Mouse (Mus musculus) kidney, postnatal 4 days (tissue): ENCODE data around the gene Cpb1.
A peak's percentile ranks its signal among the peaks of the same experiment; 100 is the strongest.

ENCODE experiments used
- DNase-seq, 2 experiments: peaks; one replicate each; pipeline ENCODE4 v3.0.0; 2021; ENCODE audit warnings: mixed read lengths in 2 of 2

The Cpb1 gene

DNA sequence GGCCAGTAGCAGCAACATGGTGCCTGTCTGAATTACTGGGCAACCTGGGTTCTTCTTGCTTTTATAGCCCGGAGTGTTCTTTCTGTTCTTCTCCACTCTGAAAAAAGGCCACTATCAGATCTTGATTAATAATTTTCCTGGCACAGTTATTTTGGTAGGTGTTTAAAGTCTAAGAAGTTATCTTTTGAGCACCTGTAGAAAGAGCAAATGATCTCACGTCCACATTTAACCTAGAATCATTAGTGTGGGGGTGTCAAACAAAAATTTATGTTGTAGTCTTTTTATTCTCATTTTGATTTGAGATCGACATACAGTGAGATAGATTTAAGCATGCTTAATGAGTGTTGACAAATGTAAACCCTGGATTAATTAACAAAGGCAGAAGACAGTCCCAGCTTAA, at the start of gene Cpb1:
Cpb1 (minus strand) TSS at position 101 of the 400 bp plus-strand sequence.
- no peak for DNase-seq

DNA sequence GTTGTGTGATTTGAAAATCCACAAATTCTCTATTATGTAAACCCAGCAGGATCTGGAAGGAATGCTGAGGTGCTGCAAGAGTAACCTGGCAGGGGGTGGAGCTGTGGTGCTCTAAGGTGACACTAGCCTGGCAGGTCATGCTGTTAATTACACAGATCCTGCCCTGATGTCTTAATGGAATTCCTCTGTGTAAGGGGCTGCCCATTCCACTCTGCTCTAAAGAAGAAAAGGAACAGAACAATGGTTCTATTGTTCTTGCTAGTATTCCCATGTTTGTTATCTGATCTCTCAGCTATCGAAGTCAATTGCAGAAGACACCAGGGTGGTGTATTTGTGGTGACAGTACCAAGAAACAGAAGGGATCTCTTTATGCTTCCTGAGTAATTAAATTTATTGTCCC, 41.7 kb upstream of the Cpb1 start:
- no peak for DNase-seq

DNA sequence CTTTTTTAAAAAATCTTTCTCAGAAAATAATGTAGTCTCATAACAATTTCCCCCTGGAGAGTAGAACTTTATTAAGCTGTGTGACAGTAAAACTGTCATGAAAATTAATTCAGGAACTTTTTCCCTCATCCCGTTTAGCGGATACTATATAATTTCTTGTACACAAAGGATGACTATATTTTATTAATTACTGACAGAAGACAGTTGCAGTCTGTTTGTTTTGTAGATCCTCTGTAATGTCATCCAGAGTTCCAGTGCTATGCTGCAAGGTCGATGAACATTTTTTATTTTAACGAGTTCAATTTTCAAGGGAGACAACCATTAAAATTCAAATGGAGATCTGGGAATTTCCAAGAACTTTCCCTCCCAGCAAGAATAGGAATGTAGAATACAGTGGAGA, 33.6 kb upstream of the Cpb1 start:
- no peak for DNase-seq

DNA sequence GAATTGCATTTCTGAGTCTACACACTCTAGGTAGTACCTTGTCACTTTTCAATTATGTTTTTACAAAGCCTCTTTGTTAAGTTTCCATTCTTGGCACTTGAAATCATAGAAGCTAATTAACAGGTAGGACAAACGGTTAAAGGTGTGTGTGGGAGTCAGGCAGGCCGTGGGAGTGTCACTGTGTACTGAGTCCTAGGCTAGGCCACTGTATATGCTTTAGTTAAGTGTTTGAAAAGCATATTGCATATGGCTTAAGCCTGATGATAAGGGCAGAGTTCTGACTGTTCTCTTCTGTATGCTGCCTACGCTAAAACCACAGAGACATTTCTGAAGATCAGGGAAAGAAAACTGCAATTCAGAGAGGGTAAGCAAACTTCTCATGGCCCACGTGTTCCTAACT, 31.7 kb upstream of the Cpb1 start:
- no peak for DNase-seq

DNA sequence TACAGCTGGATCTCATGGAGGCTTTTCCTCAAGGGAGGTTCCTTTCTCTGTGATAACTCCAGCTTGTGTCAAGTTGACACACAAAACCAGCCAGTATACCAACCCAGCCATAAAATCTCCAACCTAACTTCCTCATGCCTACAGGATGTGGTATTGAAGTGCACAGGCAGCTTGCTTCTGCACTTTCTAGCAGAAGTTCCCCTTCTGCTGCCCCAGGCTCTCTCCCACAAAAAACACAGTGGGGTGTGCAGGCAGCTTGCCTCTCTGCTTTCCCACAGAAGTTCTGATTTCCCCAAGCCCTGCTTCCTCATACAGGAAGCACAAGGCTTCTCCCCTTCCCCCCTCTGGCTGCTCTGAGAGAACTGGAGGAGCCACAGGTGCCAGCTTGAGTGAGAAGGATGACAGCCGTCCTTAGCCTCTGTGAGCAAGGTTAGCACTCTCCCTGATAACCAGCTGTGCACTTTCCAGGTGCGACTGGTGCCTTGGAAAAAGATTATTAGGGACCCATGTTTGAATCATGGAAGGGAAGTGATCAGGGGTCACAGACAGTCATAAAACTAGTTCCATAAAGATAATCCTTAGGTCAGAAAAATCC, 29.3 kb upstream of the Cpb1 start:
- no peak for DNase-seq

DNA sequence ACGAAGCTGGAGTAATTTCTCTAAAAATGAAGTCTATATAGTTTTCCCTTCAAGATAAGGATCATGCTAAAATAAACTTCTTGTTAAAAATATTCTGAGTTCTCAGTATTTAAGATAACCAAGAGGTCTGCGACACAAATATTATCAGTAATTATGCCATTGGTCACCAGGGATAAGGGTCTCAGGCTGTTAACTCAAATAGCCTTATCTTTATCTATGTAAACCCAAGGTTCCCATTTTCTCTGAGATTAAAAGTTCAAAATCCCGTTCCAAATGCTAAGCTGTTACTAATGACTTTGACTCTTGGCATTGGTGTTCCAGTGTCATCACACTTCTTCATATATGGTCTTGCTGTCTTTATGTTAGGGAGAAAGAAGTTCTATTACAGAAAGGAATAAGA, 20.0 kb upstream of the Cpb1 start:
- no peak for DNase-seq

DNA sequence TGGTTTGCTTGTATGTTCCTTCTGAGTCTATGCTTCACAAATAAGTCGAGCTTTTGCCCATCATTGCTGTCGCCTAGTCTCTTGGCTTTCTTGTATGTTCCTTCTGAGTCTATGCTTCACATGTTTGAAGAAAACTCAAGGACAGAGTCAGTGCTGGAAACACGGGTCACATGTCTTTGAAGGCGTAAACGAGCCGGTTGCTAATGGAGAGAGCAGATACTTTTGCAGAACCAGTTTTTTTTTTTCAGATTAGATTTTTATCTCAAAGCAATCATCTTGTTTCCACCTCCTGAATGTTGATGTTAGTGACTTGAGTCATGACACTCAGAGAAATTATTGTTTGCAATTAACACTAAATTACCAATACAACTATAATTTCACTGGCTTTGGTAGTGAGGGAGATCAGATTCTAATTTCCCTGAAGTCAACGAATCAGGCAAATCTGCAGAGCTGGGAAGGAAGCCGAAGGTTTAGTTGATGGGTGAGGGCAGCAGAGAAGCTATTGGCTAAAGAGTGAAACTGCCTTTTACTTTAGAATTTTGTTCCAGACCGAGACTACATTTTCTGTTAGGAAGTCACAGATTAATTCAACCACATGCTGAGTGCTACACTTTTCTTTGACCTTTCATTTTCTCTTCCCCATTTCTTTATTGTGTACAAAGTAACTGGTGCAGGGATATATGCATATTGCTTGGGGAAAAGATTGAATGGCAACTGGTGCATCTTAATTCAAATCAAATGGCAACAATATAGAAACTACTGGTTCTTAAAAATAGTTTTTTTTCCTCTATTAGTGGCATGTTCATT, 19.2 kb upstream of the Cpb1 start:
- no peak for DNase-seq

DNA sequence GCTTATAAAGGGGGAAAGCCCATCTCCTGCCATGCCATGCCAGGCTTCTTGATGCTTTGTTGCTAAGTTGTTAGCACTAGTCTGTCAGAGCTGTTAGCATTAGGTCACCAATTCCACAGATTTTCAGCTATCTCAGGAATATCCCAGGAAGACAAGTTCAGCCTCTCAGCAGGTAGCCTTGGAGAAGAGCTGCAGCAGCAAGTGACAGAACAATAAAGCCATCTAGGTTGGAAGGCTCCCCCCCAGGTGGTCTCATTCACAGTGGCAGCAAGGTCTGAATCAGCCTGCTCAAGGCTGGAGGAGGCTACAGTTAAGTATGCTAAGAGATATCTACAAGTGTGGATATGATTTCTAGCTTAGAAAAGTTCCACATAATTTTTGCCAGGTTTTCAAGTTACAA, 15.8 kb upstream of the Cpb1 start:
- no peak for DNase-seq

DNA sequence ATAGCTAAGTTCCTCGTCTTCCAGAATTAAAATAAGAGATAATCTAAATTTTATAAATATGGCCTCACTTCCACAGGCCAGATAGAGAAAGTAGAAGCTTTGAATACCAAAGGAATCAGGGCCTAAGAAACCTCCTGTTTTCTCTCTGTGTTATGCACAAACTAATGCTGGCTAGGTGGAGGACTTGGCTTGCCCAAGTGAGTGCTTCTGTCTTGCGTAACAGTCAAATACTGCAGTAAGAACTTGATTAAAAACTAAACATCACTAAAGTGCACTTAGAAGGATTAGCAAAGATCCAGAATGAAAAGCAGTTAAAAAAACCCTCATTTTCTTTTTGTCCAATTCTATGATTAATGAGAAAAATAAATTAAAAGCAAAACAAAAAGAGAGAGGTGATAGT, 13.2 kb upstream of the Cpb1 start:
- no peak for DNase-seq

DNA sequence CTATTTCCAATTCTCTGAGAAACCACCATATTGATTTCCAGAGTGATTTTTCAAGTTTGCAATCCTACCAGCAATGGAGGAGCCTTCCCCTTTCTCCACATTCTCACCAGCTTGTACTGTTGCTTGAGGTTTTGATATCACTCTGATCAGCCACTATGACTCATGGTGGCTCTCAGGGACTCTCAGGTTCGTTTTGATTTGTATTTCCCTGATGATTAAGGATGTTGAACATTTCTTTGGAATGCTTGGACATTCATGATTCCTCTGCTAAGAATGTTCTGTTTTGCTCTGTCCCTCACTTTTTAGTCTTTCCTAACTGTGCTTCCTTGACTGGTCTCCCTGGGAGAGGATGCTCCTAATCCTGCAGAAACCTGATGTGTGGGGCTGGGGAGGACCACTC, 6.3 kb upstream of the Cpb1 start:
- DNase-seq = no peak

DNA sequence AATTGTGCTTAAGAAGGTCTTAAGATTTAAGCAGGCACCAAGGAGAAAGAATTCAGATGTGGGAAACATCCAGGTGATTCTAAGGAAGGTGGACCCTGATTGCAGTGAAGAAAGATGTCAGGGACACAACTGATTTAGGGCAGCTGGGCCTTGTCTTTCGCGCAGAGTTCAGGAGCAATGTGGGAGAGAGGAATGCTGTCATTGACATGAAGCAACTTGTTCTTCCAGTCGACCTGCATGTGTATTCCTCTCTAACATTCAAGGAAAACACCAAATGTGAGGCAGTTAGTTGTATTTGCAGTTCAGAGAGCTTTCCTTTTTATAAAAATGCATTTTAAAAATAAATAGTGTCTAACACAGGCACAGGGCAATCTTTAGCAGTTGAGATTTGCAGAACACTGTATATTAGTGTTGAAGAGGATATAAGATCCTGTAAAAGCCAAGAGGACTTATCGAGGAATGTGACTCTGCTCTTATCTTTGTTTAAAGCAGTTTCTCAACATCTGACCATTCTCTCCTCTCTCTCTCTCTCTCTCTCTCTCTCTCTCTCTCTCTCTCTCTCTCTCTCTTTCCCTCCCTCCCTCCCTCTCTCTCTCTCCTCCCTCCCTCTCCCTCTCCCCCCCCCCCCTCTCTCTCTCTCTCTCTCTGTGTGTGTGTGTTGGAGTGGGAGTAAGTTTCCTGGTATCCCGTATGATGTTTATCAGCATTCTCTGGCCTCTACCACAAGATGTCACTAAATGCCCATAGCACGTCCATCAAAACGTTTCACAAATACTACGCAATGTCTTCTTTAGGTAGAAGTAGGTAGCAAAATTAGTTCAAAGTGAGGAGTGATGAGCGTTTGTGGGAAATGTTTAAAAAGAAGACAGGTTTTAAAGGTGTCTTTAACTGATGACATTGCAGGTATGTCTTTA, 20.7 kb downstream of the Cpb1 start:
- DNase-seq = peak in 1 of 2 experiments; percentile 1

DNA sequence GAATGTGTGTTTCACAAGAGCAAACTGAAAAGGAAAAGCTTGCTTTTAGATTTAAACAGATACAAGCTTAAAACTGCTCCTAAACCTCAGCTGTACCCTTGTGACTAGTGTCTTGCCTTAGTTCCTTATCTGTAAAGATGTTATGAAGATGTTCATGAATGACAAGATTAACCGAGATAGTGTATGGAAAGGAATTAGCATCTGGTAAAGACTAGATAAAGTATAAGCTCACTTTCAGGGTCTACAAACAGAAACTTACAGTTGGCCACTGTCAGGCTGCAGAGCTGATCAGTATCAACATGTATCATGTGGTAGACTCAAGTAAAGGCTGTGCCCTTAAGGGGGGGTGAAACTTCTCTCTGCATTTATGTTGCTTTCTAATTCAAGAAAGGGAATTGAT, 31.6 kb downstream of the Cpb1 start:
- no peak for DNase-seq

DNA sequence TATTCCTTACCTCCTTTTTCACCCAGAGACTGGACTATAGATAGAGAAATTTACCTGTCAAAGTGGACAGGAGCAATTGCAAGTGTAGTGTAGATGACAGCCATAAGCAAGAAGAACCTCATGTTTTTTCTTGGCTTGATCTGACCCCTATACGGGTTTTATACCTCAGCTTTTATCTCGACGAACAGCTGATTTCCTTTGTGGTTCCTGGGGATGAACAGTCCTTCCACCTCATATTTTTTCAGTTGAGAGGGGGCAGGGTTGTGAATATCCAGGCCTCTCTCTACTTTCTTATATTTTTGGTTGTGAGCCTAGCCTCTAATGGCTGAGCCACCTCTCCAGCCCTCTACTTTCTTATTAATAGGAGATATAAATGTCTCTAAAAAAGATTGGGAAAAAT, 33.5 kb downstream of the Cpb1 start, which contains the start of gene Cpa3:
Cpa3 (minus strand) TSS at position 132 of the 400 bp plus-strand sequence.
- no peak for DNase-seq

DNA sequence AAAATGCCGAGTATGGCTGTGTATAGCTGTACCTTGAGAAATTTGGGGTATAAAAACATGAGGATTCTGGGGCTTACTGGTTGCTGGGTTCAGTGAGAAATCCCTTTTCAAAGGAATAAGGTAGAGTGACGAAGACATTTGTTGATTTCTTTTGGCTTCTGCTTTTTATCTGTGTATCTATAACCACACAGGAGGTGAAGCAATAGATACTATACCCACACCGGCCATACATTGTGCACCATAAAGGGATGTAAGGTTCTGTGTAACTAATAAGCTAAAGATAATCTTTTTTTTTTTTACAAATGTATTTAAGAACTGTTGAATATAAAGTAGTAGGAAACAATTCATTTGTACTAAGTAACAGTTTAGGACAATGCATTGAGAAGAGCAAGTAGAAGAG, 35.8 kb downstream of the Cpb1 start:
- no peak for DNase-seq

DNA sequence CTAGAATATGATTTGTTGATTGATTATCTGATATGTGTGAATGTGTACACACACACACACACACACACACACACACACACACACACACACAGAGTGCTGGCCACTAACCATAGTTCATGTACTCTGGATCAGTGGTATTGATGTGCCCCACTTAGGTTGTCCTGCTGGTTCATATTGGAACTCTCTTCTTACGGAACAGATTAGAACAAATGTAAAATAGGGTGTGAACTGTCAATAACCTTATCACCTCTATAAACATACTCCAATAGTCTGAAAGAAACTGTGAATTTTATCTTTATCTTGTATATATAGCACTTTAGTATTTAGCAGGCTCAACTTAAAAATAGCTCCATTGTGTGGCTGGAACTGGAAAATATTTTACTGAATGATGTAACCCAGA, 38.6 kb downstream of the Cpb1 start:
- DNase-seq = no peak

DNA sequence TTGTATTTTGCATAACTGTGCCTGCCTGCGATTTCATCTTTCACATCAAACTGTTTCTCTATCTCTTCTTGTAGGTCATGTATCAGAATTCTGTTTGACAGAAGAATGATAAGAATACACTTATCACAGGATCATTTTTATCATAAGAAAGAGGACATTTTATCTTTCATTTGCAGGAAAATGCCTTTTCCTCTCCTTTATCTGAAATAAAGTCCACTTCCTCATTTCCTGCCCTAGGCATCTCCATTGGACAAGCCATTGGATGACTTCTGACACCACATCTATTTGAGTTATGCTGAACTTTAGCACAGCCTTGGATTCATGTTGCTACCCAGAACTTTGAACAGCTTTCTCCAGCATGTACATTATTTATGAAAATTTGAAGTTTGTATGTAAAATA, 46.5 kb downstream of the Cpb1 start:
- DNase-seq = no peak

DNA sequence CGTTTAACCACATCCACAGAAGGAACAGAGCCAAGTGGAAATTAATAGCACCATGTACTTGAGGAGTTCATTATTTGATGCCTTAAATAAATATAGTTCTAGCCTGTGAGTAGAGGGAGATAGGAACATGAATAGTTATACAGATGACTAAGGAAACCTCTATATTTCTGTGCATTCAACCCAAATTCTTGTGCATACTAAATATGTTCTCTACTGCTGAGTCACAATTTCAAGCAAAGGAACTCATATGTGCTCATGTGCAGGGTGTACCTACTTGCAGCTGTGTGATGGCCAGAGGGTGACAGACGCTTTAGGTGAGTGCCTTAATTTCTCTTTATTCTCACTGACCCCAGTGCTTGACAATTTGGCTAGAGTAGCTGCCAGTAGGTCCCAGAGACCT, 50.1 kb downstream of the Cpb1 start:
- no peak for DNase-seq

DNA sequence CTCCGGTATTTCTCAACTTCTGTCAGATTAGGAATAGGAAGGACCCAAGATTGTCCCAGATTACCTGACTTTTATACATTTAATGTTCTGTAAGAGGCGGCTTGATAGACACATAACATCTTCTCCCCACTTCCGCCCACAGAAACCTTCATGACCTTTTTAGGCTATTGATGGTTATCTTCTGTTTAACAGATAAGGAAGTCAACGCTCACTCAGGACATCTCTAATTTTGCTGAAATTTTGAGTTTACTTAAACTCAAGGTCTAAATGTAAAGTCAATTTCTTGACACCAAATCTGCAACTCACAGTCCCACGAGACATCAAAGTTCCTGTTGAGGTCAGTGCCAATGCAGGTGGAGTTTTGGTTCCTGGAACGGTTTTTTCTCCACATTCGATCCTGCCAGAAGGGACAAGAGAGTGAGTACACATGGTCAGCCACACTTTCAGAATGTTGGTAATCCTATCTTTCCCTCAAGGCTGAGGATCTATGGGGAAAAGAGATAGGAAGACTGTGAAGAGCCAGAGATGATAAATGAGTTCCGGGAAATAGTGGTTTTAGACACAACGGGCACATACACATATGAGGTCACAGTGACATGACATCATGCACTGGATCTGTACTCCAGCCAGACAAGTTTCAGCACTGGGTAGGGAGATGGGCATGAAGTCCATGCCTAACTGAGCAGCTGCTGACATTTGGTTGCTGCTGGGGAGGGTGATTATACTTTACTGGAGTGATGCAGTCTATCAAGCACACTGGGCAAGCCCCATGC, 52.4 kb downstream of the Cpb1 start:
- DNase-seq = no peak

DNA sequence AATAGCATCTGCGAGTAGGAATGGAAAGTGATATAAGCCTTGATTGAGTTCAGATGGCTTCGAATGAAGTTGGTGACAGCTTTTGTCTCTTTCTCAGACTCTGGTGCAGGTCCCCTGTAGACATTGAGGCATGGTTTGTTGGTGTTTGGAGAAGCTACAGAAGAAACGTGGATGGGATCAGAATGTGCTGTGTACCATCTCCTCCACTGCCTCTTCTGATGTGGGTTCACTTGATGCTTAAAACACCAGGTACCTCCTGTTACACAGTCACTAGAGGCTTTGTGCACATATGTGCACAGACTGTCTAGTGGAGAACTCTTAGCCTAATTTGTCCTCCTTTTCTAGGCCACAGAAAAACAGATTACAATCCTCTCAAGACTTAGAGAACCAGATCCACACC, 53.4 kb downstream of the Cpb1 start:
- DNase-seq = no peak

DNA sequence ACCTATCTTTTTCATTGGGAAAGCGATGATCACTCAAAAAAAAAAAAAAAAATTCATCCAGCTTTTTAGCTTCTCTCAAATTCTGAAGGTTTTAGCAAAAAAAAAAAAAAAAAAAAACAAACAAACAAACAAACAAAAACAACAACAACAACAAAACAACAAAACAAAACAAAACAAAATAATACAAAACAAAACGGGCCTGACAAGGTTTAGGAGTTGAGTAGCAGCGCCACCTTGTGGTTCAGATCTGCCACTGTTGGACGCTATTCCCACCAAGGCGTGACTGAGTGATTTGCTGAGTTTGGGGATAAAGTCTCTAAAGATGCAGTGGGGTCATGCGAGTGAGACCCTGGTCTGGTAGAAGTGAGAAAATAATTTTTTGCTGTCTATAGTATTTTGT, 76.7 kb downstream of the Cpb1 start:
- peak; percentile 73 to 74 for DNase-seq
